Mouse (Mus musculus) ES-Bruce4 (cell line): ENCODE data around the gene Hoxb3.

Experiments
- CTCF ChIP-seq: IDR thresholded peaks from one replicate; pipeline ENCODE4 v1.8.1; 2011; ENCODE audit warnings: low read depth, low read length
- EP300 ChIP-seq: IDR thresholded peaks from 2 replicates; pipeline ENCODE4 v1.6.1; 2011; ENCODE audit warnings: low read depth, low read length; ENCODE audit not compliant: insufficient read depth
- POLR2A ChIP-seq: IDR thresholded peaks from one replicate; pipeline ENCODE4 v1.8.1; 2011; ENCODE audit warnings: low read length; ENCODE audit not compliant: insufficient read depth

- TF ChIP-seq CTCF (no peak), POLR2A (no peak), EP300 (no peak)
Measured at GRCm38 (mm10) chr11:96350791-96351190, 27.7 kb downstream of the Hoxb3 start.
